Mouse (Mus musculus): ENCODE data around the gene Ppp1r12b. TPM values are rescaled to one million over a fixed set of nuclear protein-coding genes. Genes with fewer than 3 reads are reported as not detected.

The Ppp1r12b gene
- polyA plus RNA-seq, 1 experiment from 2014 or later: 5.4 TPM

- no peak for ATAC-seq
- peaks cover 15% of the 10 kb centered on the region for H3K4me1 ChIP-seq (ENCODE audit: insufficient read depth, low read depth, low read length)
- H3K4me3 ChIP-seq (ENCODE audit: low read depth, low read length): no peak overlapping the region
- 75% methylated on average over 7 of the region's 7 CpGs for WGBS
- H3K27me3 ChIP-seq (replicated peaks; ENCODE audit: insufficient read depth, low read length): no peaks in the 10 kb centered on the region
- H3K27ac ChIP-seq (ENCODE audit: low read length): peak overlapping the region; percentile 80
- no peaks in the 10 kb centered on the region for H3K36me3 ChIP-seq (ENCODE audit: insufficient read depth, low read length)
- no peaks in the 10 kb centered on the region for H3K9me3 ChIP-seq (ENCODE audit: low read length)
- TF ChIP-seq CTCF (IDR thresholded peaks at IDR 0.05): no peak
- no peak for TF ChIP-seq EP300 (IDR thresholded peaks at IDR 0.05)
- H3K9ac ChIP-seq (replicated peaks; ENCODE audit: low read depth): no peak overlapping the region
- DNase-seq (ENCODE audit: low spot score): peak; percentile 49
- no peak overlapping the region for H3K4me2 ChIP-seq (replicated peaks; ENCODE audit: low read depth, low read length)
Measured at GRCm38 (mm10) chr1:134771999-134772398, 183.7 kb downstream of the Ppp1r12b start.

GRCm38 (mm10) chr1:134771353-134771752, 184.4 kb downstream of the Ppp1r12b start:
- Histone ChIP-seq H3K36me3 (ENCODE audit: insufficient read depth, low read length) (no peaks in the 10 kb centered on the region), H3K9me3 (ENCODE audit: low read length) (no peaks in the 10 kb centered on the region), H3K4me2 (replicated peaks; ENCODE audit: low read depth, low read length) (no peak overlapping the region), H3K9ac (replicated peaks; ENCODE audit: low read depth) (no peak overlapping the region), H3K27ac (ENCODE audit: low read length) (peak overlapping the region; percentile 80), H3K4me1 (ENCODE audit: insufficient read depth, low read depth, low read length) (peaks cover 15% of the 10 kb centered on the region), H3K27me3 (replicated peaks; ENCODE audit: insufficient read depth, low read length) (no peaks in the 10 kb centered on the region), H3K4me3 (ENCODE audit: low read depth, low read length) (no peak overlapping the region)
- DNase-seq (ENCODE audit: low spot score) (peak; percentile 94), ATAC-seq (peak; percentile 89)
- 11% methylated on average over 6 of the region's 6 CpGs for WGBS
- TF ChIP-seq CTCF (IDR thresholded peaks at IDR 0.05) (no peak), EP300 (IDR thresholded peaks at IDR 0.05) (peak; percentile 92)

GRCm38 (mm10) chr1:134770312-134770711, 185.4 kb downstream of the Ppp1r12b start:
- ATAC-seq (no peak), DNase-seq (ENCODE audit: low spot score) (no peak)
- no peak for TF ChIP-seq EP300 (IDR thresholded peaks at IDR 0.05)
- H3K4me1 ChIP-seq (ENCODE audit: insufficient read depth, low read depth, low read length): peaks cover 15% of the 10 kb centered on the region
- no peak overlapping the region for H3K27ac ChIP-seq (ENCODE audit: low read length)
- no peak overlapping the region for H3K9ac ChIP-seq (replicated peaks; ENCODE audit: low read depth)
- H3K9me3 ChIP-seq (ENCODE audit: low read length): no peaks in the 10 kb centered on the region
- no peak overlapping the region for H3K4me3 ChIP-seq (ENCODE audit: low read depth, low read length)
- H3K4me2 ChIP-seq (replicated peaks; ENCODE audit: low read depth, low read length): no peak overlapping the region
- no peaks in the 10 kb centered on the region for H3K27me3 ChIP-seq (replicated peaks; ENCODE audit: insufficient read depth, low read length)
- H3K36me3 ChIP-seq (ENCODE audit: insufficient read depth, low read length): 0 out of 2 replicates have a peak, but pooled peaks cover 4% of the 10 kb centered on the region
- 81% methylated on average over 5 of the region's 5 CpGs for whole genome bisulfite sequencing

GRCm38 (mm10) chr1:134766448-134766847, 189.3 kb downstream of the Ppp1r12b start:
- no peak overlapping the region for H3K4me3 ChIP-seq (ENCODE audit: low read depth, low read length)
- H3K27ac ChIP-seq (ENCODE audit: low read length): no peak overlapping the region
- DNase-seq (ENCODE audit: low spot score) (no peak), ATAC-seq (no peak)
- no peak for TF ChIP-seq EP300 (IDR thresholded peaks at IDR 0.05)
- TF ChIP-seq CTCF (IDR thresholded peaks at IDR 0.05): no peak
- H3K9me3 ChIP-seq (ENCODE audit: low read length): no peaks in the 10 kb centered on the region
- no peak overlapping the region for H3K9ac ChIP-seq (replicated peaks; ENCODE audit: low read depth)
- H3K27me3 ChIP-seq (replicated peaks; ENCODE audit: insufficient read depth, low read length): no peaks in the 10 kb centered on the region
- no peak overlapping the region for H3K4me2 ChIP-seq (replicated peaks; ENCODE audit: low read depth, low read length)
- H3K36me3 ChIP-seq (ENCODE audit: insufficient read depth, low read length): 0 out of 2 replicates have a peak, but pooled peaks cover 4% of the 10 kb centered on the region
- 66% methylated on average over 4 of the region's 4 CpGs for WGBS
- H3K4me1 ChIP-seq (ENCODE audit: insufficient read depth, low read depth, low read length): peaks cover 1% of the 10 kb centered on the region; the same call in 1 of the 2 replicates

GRCm38 (mm10) chr1:134764831-134765458, 190.8 kb downstream of the Ppp1r12b start:
- TF ChIP-seq EP300 (IDR thresholded peaks at IDR 0.05) (no peak), CTCF (IDR thresholded peaks at IDR 0.05) (no peak)
- DNase-seq (ENCODE audit: low spot score): no peak
- no peak overlapping the region for H3K4me2 ChIP-seq (replicated peaks; ENCODE audit: low read depth, low read length)
- no peak for ATAC-seq
- no peaks in the 10 kb centered on the region for H3K27me3 ChIP-seq (replicated peaks; ENCODE audit: insufficient read depth, low read length)
- H3K9ac ChIP-seq (replicated peaks; ENCODE audit: low read depth): no peak overlapping the region
- H3K4me3 ChIP-seq (ENCODE audit: low read depth, low read length): no peak overlapping the region
- H3K27ac ChIP-seq (ENCODE audit: low read length): no peak overlapping the region
- H3K4me1 ChIP-seq (ENCODE audit: insufficient read depth, low read depth, low read length): no peaks in the 10 kb centered on the region
- 0 out of 2 replicates have a peak, but pooled peaks cover 4% of the 10 kb centered on the region for H3K36me3 ChIP-seq (ENCODE audit: insufficient read depth, low read length)
- H3K9me3 ChIP-seq (ENCODE audit: low read length): no peaks in the 10 kb centered on the region
- WGBS: 49% methylated on average over 7 of the region's 7 CpGs

- H3K4me1 ChIP-seq (ENCODE audit: insufficient read depth, low read depth, low read length): no peaks in the 10 kb centered on the region
- no peak overlapping the region for H3K9ac ChIP-seq (replicated peaks; ENCODE audit: low read depth)
- ATAC-seq (no peak), DNase-seq (ENCODE audit: low spot score) (no peak)
- TF ChIP-seq EP300 (IDR thresholded peaks at IDR 0.05) (no peak), CTCF (IDR thresholded peaks at IDR 0.05) (no peak)
- H3K4me3 ChIP-seq (ENCODE audit: low read depth, low read length): no peak overlapping the region
- no peak overlapping the region for H3K27ac ChIP-seq (ENCODE audit: low read length)
- WGBS: 54% methylated on average over 11 of the region's 11 CpGs
- H3K27me3 ChIP-seq (replicated peaks; ENCODE audit: insufficient read depth, low read length): no peaks in the 10 kb centered on the region
- H3K9me3 ChIP-seq (ENCODE audit: low read length): no peaks in the 10 kb centered on the region
- no peak overlapping the region for H3K4me2 ChIP-seq (replicated peaks; ENCODE audit: low read depth, low read length)
- peaks cover 4% of the 10 kb centered on the region; the same call in 1 of the 2 replicates for H3K36me3 ChIP-seq (ENCODE audit: insufficient read depth, low read length)
Measured at GRCm38 (mm10) chr1:134763776-134764438, 191.8 kb downstream of the Ppp1r12b start.
